Mouse (Mus musculus): Measurements from ENCODE around the gene Stoml1.

Stoml1 gene

GRCm38 (mm10) chr9:58303115-58303514, 50.2 kb downstream of the Stoml1 start:
- DNase-seq (ENCODE audit: low read depth, low spot score), result no peak

DNA sequence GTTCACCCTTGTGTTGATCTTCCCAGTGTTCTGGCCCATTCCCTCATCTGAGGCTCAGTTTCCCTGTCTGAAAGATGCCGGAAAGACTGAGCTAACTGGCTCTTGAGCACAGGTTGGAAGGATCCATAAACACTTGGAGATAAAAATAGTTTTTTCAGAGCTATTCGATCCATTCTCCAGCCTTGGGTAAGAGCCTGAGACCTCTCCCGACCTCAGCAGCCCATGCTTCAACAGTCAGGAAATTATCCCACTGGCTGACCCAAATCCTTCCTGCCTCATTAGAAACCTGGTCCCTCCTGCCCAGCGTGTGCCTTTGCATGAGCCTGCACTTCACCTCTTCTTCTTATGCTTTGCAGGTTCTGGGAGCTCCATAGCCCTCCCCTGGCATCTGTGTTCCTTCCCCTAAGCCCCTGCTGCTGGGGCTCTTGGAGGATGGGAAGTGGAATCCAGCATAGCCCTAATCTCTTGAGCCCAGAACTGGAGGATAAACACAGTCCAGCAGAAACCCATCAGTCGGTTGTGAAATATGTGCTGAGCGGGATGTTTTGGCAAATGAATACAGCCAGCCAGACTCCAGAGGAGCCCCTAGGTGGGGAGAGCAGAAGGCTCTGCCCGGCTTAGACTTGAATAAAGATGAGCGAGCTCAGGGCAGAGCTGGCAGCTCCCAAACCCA, 50.8 kb downstream of the Stoml1 start:
- no peak for DNase-seq (ENCODE audit: low read depth, low spot score)

DNA sequence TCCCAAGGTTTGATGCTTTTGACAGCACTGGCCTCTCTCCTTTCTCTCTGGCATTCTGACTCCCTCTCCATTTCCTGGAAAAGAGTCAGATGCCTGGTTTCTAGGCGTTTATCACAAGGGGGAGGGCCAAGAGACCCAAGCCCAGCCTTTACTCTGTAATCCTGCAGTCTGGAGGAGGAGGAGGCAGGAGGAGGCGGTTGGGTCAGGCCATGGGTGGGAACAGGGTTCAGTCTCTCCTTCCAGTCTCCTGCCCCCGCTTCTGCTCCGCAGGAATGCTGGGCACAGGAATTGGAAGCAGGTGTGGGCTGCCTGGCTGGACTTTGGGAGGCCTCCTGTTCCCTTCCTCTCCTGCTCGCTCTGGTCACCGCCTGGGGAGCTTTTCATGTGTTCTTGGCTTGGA, 52.7 kb downstream of the Stoml1 start:
- no peak for DNase-seq (ENCODE audit: low read depth, low spot score)

- no peak for DNase-seq (ENCODE audit: low read depth, low spot score)
Measured at GRCm38 (mm10) chr9:58308395-58308794, 55.4 kb downstream of the Stoml1 start.

DNA sequence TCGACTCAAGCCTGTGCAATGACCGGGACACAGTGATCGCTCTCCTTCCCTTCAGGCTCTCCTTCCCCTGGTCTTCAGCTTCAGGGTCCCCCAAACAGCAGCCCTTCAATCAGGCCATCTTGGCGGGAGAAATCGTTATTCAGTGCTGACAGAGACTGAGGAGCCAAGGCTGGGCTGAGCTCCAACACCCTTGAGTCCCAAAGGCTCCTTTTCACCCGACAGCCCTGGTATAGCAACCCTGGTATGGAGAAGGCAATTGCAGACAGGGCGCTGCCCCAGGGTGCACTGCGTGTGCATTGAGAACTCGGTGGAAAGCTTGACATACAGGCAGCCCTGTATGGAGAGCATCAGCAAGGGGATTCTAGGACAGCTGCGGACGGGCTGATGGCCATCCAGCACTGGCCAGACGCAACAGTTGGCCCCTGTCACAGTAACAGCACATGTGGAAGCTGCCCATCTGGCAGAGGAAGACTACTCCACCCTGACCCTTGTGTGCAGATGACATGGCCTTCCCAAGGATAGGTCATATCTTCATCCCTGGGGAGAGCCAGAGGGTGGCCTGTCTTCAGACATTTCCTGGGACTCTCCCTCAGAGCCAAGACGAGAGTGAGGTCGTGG, 57.2 kb downstream of the Stoml1 start:
- no peak for DNase-seq (ENCODE audit: low read depth, low spot score)

- DNase-seq (ENCODE audit: low read depth, low spot score), result no peak
Measured at GRCm38 (mm10) chr9:58311191-58311910, 58.4 kb downstream of the Stoml1 start.

All from mesoderm, embryonic 11.5 days (tissue).